Mouse (Mus musculus) lung, postnatal 0 days (tissue): ENCODE measurements at regions not wholly inside any gene's neighbourhood (a gene's known extent, or its start where the extent isn't known, plus 50 kb on each side); places are given as distances from the start of the nearest gene placed in this dataset.

Experiments used
- ATAC-seq: fragments of 200-750 bp; cut with Nextera tagmentation; 2 replicates; pipeline ENCODE4 v1.8.0; 2017; ENCODE audit warnings: moderate library complexity
- DNase-seq: peaks from one replicate; pipeline ENCODE4 v3.0.0-alpha.2; 2016; ENCODE audit warnings: low spot score
- H3K27ac ChIP-seq: fragments of 300-500 bp; sonication (generic); 2 replicates; pipeline ENCODE4 v1.5.1; 2014; ENCODE audit warnings: antibody characterized with exemption, mild to moderate bottlenecking, low read length, mixed read lengths
- H3K27me3 ChIP-seq: fragments of 300-500 bp; sonication (generic); replicated peaks from 2 replicates; pipeline ENCODE4 v1.6.1; 2014; ENCODE audit warnings: low read length, mixed read lengths; ENCODE audit not compliant: insufficient read depth
- H3K36me3 ChIP-seq: fragments of 300-500 bp; sonication (generic); 2 replicates; pipeline ENCODE4 v1.6.1; 2014; ENCODE audit warnings: low read length, mixed read lengths; ENCODE audit not compliant: insufficient read depth
- H3K4me1 ChIP-seq: fragments of 300-500 bp; sonication (generic); 2 replicates; pipeline ENCODE4 v1.6.1; 2014; ENCODE audit warnings: antibody characterized with exemption, low read depth, low read length, mixed read lengths; ENCODE audit not compliant: insufficient read depth
- H3K4me2 ChIP-seq: fragments of 300-500 bp; sonication (generic); replicated peaks from 2 replicates; pipeline ENCODE4 v1.6.1; 2014; ENCODE audit warnings: low read depth, mild to moderate bottlenecking, low read length, moderate library complexity, mixed read lengths
- H3K4me3 ChIP-seq: fragments of 300-500 bp; sonication (generic); 2 replicates; pipeline ENCODE4 v1.5.1; 2014; ENCODE audit warnings: low read depth, low read length
- H3K9ac ChIP-seq: fragments of 300-500 bp; sonication (generic); replicated peaks from 2 replicates; pipeline ENCODE4 v1.6.1; 2014; ENCODE audit warnings: low read depth, mild to moderate bottlenecking
- H3K9me3 ChIP-seq: fragments of 300-500 bp; sonication (generic); 2 replicates; pipeline ENCODE4 v1.6.1; 2016; ENCODE audit warnings: low read length, mixed read lengths
- CTCF ChIP-seq: IDR thresholded peaks from 2 replicates; pipeline ENCODE4 v1.5.1; 2016; ENCODE audit warnings: antibody characterized with exemption, mild to moderate bottlenecking
- EP300 ChIP-seq: IDR thresholded peaks from 2 replicates; pipeline ENCODE4 v1.6.1; 2016; ENCODE audit warnings: antibody characterized with exemption, mild to moderate bottlenecking, control low read depth
- WGBS: fragments of 180-500 bp; shearing (Covaris S2); extraction: QIAGEN DNeasy Blood & Tissue Kit; methylation state at CpG from one replicate; pipeline ENCODE4 v1.1.7; 2014; 5-methylcytosine and 5-hydroxymethylcytosine counted together

- Histone ChIP-seq H3K4me1 (no peaks in the 10 kb centered on the region), H3K36me3 (no peaks in the 10 kb centered on the region), H3K4me3 (no peak overlapping the region), H3K9me3 (no peaks in the 10 kb centered on the region), H3K4me2 (no peak overlapping the region), H3K27ac (no peak overlapping the region), H3K9ac (no peak overlapping the region), H3K27me3 (no peaks in the 10 kb centered on the region)
- DNase-seq: no peak
- WGBS: 91% methylated on average over 2 of the region's 2 CpGs
- no peak for TF ChIP-seq CTCF
- TF ChIP-seq EP300: no peak
- no peak for ATAC-seq
These were observed 329.3 kb downstream of the Elavl2 start for GRCm38 (mm10) chr4:91071263-91071662.

GRCm38 (mm10) chr4:91060933-91061332 lies 339.7 kb downstream of the Elavl2 start:
- ATAC-seq (peak; percentile 89), DNase-seq (peak; percentile 65)
- Histone ChIP-seq H3K9me3 (no peaks in the 10 kb centered on the region), H3K27me3 (no peaks in the 10 kb centered on the region), H3K27ac (no peak overlapping the region), H3K4me1 (no peaks in the 10 kb centered on the region), H3K4me3 (no peak overlapping the region), H3K4me2 (no peak overlapping the region), H3K9ac (no peak overlapping the region), H3K36me3 (no peaks in the 10 kb centered on the region)
- 31% methylated on average over 2 of the region's 2 CpGs for WGBS
- TF ChIP-seq CTCF (no peak), EP300 (peak; percentile 95)

GRCm38 (mm10) chr4:91051913-91052312 lies 348.7 kb downstream of the Elavl2 start:
- DNase-seq (peak; percentile 10), ATAC-seq (peak; percentile 70)
- Histone ChIP-seq H3K27ac (no peak overlapping the region), H3K27me3 (no peaks in the 10 kb centered on the region), H3K9me3 (no peaks in the 10 kb centered on the region), H3K9ac (no peak overlapping the region), H3K4me2 (no peak overlapping the region), H3K4me1 (no peaks in the 10 kb centered on the region), H3K36me3 (no peaks in the 10 kb centered on the region), H3K4me3 (no peak overlapping the region)
- TF ChIP-seq EP300: peak; percentile 86
- TF ChIP-seq CTCF: no peak
- 53% methylated on average over 2 of the region's 2 CpGs for WGBS

- Histone ChIP-seq H3K9me3 (no peaks in the 10 kb centered on the region), H3K4me2 (no peak overlapping the region), H3K27ac (no peak overlapping the region), H3K4me1 (no peaks in the 10 kb centered on the region), H3K4me3 (no peak overlapping the region), H3K27me3 (no peaks in the 10 kb centered on the region), H3K9ac (no peak overlapping the region), H3K36me3 (no peaks in the 10 kb centered on the region)
- no peak for TF ChIP-seq CTCF
- no peak for TF ChIP-seq EP300
- ATAC-seq (no peak), DNase-seq (no peak)
- 83% methylated on average over 2 of the region's 2 CpGs for WGBS
These were observed 371.1 kb downstream of the Elavl2 start for GRCm38 (mm10) chr4:91029462-91029861.

- Histone ChIP-seq H3K9me3 (no peaks in the 10 kb centered on the region), H3K9ac (no peak overlapping the region), H3K27me3 (no peaks in the 10 kb centered on the region), H3K4me2 (no peak overlapping the region), H3K27ac (no peak overlapping the region), H3K4me3 (no peak overlapping the region), H3K36me3 (no peaks in the 10 kb centered on the region), H3K4me1 (no peaks in the 10 kb centered on the region)
- WGBS: 61% methylated on average over 6 of the region's 6 CpGs
- no peak for ATAC-seq
- TF ChIP-seq EP300 (no peak), CTCF (no peak)
- DNase-seq: no peak
These were observed 372.5 kb downstream of the Elavl2 start for GRCm38 (mm10) chr4:91028013-91028626.

- DNase-seq: no peak
- no peak overlapping the region for H3K27ac ChIP-seq
- H3K36me3 ChIP-seq: no peaks in the 10 kb centered on the region
- no peak overlapping the region for H3K4me2 ChIP-seq
- no peak overlapping the region for H3K4me3 ChIP-seq
- H3K27me3 ChIP-seq: no peaks in the 10 kb centered on the region
- WGBS: 68% methylated on average over 2 of the region's 2 CpGs
- no peaks in the 10 kb centered on the region for H3K9me3 ChIP-seq
- H3K9ac ChIP-seq: no peak overlapping the region
- no peaks in the 10 kb centered on the region for H3K4me1 ChIP-seq
- TF ChIP-seq EP300: no peak
- no peak for TF ChIP-seq CTCF
- no peak for ATAC-seq
These were observed 404.0 kb downstream of the Elavl2 start for GRCm38 (mm10) chr4:90996388-90997092.
